Mouse (Mus musculus) neural tube, embryonic 13.5 days (tissue): ENCODE data around the gene Nr4a2. TPM values are rescaled to one million over a fixed set of nuclear protein-coding genes. Genes with fewer than 3 reads are reported as not detected.

Experiments used
- polyA plus RNA-seq: library from polyadenylated mRNA; unstranded; fragments of >200 nt; fragmentation: Nextera tagmentation; extraction: Ambion mirVana; gene quantifications from 2 replicates; pipeline ENCODE4 v1.2.1, GENCODE M21; 2015

The Nr4a2 gene
- polyA plus RNA-seq, 1 experiment from 2014 or later, result 21.8 TPM

Other genes with a start within 250 kb of the Nr4a2 start
- gene Gpd2, start 113.6 kb upstream of the Nr4a2 start, polyA plus RNA-seq, result 16.2 and 17.4 TPM in 2 replicates